Mouse (Mus musculus): ENCODE data around the gene Rtp4.

DNA sequence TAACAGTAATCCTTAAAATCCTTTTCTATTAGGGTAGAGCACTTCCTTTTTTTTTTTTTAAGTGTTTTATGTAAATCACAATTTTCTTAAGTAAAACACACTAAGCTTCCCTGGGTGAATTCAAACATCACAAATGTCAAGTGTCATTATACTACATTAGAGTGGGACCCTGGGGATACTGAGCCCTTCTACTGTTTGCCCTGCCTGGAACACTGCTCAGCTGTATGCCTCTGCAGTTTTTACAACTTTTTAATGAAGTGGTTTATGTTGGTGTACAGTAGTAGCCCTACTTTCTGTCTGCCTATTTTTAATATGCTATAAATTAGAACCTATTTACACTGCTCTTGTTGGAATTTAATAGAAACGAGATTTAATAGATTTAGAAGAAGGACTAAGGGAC lies 22.2 kb upstream of the Rtp4 start:
- TF ChIP-seq CTCF (conservative IDR thresholded peaks at IDR 0.05; ENCODE audit: low read length) (no peak), NANOG (IDR thresholded peaks at IDR 0.05; ENCODE audit: borderline replicate concordance, low read length) (no peak)
